Mouse (Mus musculus) kidney, embryonic 16.5 days (tissue): Measurements from ENCODE around the gene Nell1. TPM values are rescaled to one million over a fixed set of nuclear protein-coding genes. Genes with fewer than 3 reads are reported as not detected.

ENCODE experiments used
- ATAC-seq: fragments of 200-750 bp; cut with Nextera tagmentation; 2 replicates; pipeline ENCODE4 v1.8.0; 2017; ENCODE audit warnings: moderate TSS enrichment; ENCODE audit not compliant: low FRiP score, low TSS enrichment
- H3K27ac ChIP-seq: fragments of 300-500 bp; sonication (generic); 2 replicates; pipeline ENCODE4 v1.5.1; 2014; ENCODE audit warnings: low read length
- H3K27me3 ChIP-seq: fragments of 300-500 bp; sonication (generic); 2 replicates; pipeline ENCODE4 v1.6.1; 2014; ENCODE audit warnings: low read length, control low read depth, mixed read lengths; ENCODE audit not compliant: insufficient read depth
- H3K36me3 ChIP-seq: fragments of 300-500 bp; sonication (generic); 2 replicates; pipeline ENCODE4 v1.6.1; 2014; ENCODE audit warnings: low read length, control low read depth, mixed read lengths; ENCODE audit not compliant: insufficient read depth
- H3K4me1 ChIP-seq: fragments of 300-500 bp; sonication (generic); 2 replicates; pipeline ENCODE4 v1.6.1; 2014; ENCODE audit warnings: low read length, control low read depth, mixed read lengths; ENCODE audit not compliant: insufficient read depth
- H3K4me2 ChIP-seq: fragments of 300-500 bp; sonication (generic); replicated peaks from 2 replicates; pipeline ENCODE4 v1.6.1; 2014; ENCODE audit warnings: low read depth, low read length
- H3K4me3 ChIP-seq: fragments of 300-500 bp; sonication (generic); 2 replicates; pipeline ENCODE4 v1.5.1; 2014; ENCODE audit warnings: mild to moderate bottlenecking, low read length
- H3K9ac ChIP-seq: fragments of 300-500 bp; sonication (generic); replicated peaks from 2 replicates; pipeline ENCODE4 v1.6.1; 2014; ENCODE audit warnings: low read length
- H3K9me3 ChIP-seq: fragments of 300-500 bp; sonication (generic); 2 replicates; pipeline ENCODE4 v1.6.1; 2016; ENCODE audit warnings: low read length, control low read depth
- WGBS: fragments of 180-500 bp; shearing (Covaris S2); extraction: QIAGEN DNeasy Blood & Tissue Kit; methylation state at CpG from one replicate; pipeline ENCODE4 v1.1.7; 2014; 5-methylcytosine and 5-hydroxymethylcytosine counted together
- polyA plus RNA-seq: library from polyadenylated mRNA; unstranded; fragments of >200 nt; fragmentation: Nextera tagmentation; extraction: Ambion mirVana; gene quantifications from 2 replicates; pipeline ENCODE4 v1.2.1, GENCODE M21; 2015

Nell1 gene
- polyA plus RNA-seq, 1 experiment from 2014 or later = 10.9 TPM

DNA sequence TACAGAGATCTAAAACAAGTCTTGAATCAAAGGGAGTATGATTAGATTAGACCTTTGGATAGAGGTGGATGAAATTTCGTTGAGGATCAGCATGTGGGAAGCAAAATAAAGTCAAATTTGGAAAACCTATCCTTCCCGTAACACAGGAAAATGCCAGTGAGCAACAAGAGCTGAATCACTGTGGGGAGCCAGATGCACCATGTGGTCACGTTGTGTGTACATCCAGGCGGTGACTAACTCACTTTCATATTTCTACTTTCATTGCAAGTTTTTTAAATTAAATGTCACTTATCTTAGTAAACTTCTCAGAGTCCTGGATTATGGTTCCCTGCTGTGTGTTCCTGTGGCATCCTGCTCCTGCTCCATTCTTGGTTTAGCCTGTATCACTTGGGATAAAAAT is 576.8 kb downstream of the Nell1 start:
- no peak for ATAC-seq
- H3K27ac ChIP-seq = no peak overlapping the region
- H3K27me3 ChIP-seq = no peaks in the 10 kb centered on the region
- 78% methylated on average over 4 of the region's 4 CpGs for WGBS
- H3K9me3 ChIP-seq = no peaks in the 10 kb centered on the region
- no peak overlapping the region for H3K4me3 ChIP-seq
- no peak overlapping the region for H3K4me2 ChIP-seq
- H3K4me1 ChIP-seq = no peaks in the 10 kb centered on the region
- H3K36me3 ChIP-seq = no peaks in the 10 kb centered on the region
- no peak overlapping the region for H3K9ac ChIP-seq

DNA sequence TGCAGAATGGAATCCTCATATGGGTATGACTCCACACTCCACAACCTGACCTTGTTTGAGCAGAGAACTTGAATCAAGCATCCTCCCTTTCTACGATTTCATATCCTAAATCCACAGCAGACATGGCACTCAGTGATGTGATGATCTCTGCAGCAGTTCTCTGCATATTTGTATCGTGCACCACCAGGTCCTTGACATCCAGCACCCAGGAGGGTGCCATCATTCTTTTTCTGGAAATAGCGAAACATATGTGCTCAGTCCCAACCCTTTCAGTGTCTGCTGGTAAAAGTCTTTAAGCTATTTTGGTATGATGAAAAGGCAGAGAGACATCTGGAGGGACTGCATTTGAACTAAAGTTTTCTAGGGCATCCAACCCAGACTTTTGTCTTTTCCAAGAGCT is 588.0 kb downstream of the Nell1 start:
- 91% methylated on average over 3 of the region's 3 CpGs for WGBS
- Histone ChIP-seq H3K36me3 (no peaks in the 10 kb centered on the region), H3K4me2 (no peak overlapping the region), H3K9ac (no peak overlapping the region), H3K27me3 (no peaks in the 10 kb centered on the region), H3K9me3 (no peaks in the 10 kb centered on the region), H3K4me1 (no peaks in the 10 kb centered on the region), H3K27ac (no peak overlapping the region), H3K4me3 (no peak overlapping the region)
- ATAC-seq = no peak

DNA sequence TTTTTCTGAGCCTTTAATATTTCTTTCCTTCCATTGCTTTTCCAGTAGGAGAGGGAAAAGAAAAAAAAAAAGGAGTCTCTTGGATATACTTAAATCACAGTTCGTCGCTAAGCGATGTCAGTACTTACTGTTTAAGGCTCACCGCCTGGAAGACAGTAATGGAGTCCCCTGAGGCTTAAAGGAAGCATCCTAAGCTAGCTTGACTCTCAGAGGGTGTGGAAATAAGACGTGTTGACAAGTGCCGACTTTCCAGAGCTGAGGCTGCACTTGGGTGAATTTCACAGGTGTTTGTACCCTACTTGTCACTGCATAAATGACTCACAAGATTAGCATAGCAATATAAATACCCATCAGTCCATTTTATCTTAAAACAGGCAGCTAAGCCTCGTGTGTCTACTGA is 599.2 kb downstream of the Nell1 start:
- no peak overlapping the region for H3K4me2 ChIP-seq
- no peak overlapping the region for H3K9ac ChIP-seq
- H3K27me3 ChIP-seq = no peaks in the 10 kb centered on the region
- no peak overlapping the region for H3K27ac ChIP-seq
- WGBS = 73% methylated on average over 7 of the region's 7 CpGs
- H3K9me3 ChIP-seq = no peaks in the 10 kb centered on the region
- H3K4me1 ChIP-seq = no peaks in the 10 kb centered on the region
- H3K36me3 ChIP-seq = no peaks in the 10 kb centered on the region
- ATAC-seq = no peak
- no peak overlapping the region for H3K4me3 ChIP-seq

DNA sequence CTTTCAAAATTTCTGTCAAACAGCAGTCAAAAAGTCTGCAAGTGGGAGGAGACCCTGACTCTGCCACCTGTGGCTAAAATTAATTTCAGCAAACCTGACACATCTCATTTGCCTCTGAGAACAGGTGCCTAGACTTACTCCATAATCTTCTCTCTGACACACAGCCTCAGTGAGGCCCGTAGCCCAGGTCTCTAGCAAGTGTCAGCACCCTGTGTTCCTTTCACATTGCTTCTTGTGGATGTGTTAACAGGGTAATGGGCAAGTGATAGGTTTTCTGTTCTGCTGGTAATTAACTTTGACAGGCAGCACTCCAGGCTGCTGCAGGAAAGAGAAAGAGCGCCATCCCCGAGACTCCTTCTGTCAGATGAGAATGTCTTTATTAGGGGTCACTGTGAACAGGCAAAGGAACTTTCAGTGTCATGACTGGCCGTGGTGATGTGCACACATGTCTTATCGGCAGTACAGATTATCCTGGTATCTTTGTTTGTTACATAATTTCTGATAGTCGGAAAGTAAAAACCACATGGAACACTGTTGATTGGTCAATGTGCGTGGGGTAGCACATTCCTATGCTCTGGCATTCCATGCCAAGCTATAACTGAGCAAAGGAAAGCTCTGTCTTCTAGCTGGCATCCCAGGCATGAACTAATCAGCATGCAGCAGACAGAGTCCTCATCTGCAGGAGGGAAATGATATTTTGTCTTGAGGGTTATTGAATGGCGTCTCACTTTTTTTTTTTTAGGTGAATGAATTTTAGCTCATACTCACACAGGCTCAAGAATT is 614.2 kb downstream of the Nell1 start:
- 73% methylated on average over 8 of the region's 8 CpGs for WGBS
- no peak overlapping the region for H3K4me2 ChIP-seq
- H3K27ac ChIP-seq = no peak overlapping the region
- no peaks in the 10 kb centered on the region for H3K36me3 ChIP-seq
- no peak overlapping the region for H3K9ac ChIP-seq
- ATAC-seq = no peak
- no peaks in the 10 kb centered on the region for H3K9me3 ChIP-seq
- no peak overlapping the region for H3K4me3 ChIP-seq
- no peaks in the 10 kb centered on the region for H3K27me3 ChIP-seq
- no peaks in the 10 kb centered on the region for H3K4me1 ChIP-seq

DNA sequence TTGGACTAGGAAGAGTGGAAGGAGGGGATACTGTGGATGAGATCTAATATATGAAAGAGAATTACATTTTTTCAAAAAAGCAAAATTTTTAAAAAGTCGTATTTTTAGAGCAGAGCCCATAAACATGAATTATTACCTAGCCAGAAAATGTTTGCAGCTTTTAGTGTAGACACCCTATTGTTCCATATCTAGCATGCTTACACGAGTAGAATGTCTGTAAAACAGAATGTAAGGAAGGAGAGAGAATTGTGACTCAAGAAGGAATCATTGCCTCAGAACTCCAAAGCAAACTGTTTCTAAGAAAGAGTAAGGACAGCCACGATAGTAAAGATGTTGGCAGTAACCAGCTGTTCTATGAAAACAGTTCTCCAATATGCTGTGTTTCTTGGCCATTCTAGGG is 624.2 kb downstream of the Nell1 start, which contains the start of gene 4933405O20Rik:
Gene 4933405O20Rik (plus strand): TSS at position 301 of the 400 bp plus-strand sequence.
- H3K27me3 ChIP-seq = no peaks in the 10 kb centered on the region
- H3K9ac ChIP-seq = no peak within 1 kb of the TSS
- no peaks in the 10 kb centered on the region for H3K9me3 ChIP-seq
- H3K4me3 ChIP-seq = no peak within 1 kb of the TSS
- ATAC-seq = no peak
- H3K4me1 ChIP-seq = no peaks in the 10 kb centered on the region
- H3K36me3 ChIP-seq = no peaks in the 10 kb centered on the region
- no peak within 1 kb of the TSS for H3K27ac ChIP-seq
- no peak within 1 kb of the TSS for H3K4me2 ChIP-seq
- 71% methylated on average over 3 of the region's 3 CpGs for WGBS

DNA sequence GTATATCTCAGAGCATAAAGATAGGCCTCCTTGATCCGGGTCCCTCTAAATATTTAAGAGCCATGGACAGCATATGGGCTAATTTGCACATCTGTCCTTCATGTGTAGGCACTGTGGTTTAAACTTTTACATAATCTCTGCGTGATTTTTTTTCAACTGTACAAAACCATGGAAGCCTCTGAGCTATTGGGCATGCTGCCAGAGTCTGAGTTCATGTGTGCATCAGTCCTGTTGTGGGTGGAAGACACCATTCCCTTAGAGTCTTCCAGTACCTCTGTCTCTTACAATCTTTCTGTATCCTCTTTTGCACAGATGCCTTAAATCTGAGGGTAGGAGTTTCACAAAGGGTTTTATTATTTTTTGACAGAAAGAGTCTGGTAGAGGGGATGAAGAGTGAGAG is 639.4 kb downstream of the Nell1 start:
- ATAC-seq = no peak
- Histone ChIP-seq H3K9ac (no peak overlapping the region), H3K4me2 (no peak overlapping the region), H3K4me1 (no peaks in the 10 kb centered on the region), H3K27ac (no peak overlapping the region), H3K36me3 (no peaks in the 10 kb centered on the region), H3K4me3 (no peak overlapping the region), H3K27me3 (no peaks in the 10 kb centered on the region), H3K9me3 (no peaks in the 10 kb centered on the region)
- WGBS = 82% methylated on average over 2 of the region's 2 CpGs

DNA sequence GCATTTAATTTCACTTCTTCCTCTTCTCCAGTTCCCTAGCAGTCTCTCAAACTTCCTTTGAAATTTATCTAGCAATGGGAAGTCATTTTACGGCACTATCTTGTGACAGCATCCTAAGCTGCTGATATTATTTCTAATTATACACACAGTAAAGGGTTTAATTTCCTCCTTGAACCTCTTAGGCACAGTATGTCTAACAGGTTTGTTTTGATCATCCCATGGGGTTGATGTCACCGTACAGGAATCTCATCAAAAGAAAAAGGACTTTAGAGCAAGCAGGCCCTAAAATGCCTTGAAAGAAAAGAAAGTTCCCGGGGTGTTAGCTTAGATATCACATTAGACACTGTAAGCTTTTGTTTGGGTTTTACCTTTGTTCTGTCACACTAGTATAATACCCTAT is 654.5 kb downstream of the Nell1 start:
- 33% methylated on average over 3 of the region's 3 CpGs for WGBS
- ATAC-seq = no peak
- H3K27ac ChIP-seq = no peak overlapping the region

DNA sequence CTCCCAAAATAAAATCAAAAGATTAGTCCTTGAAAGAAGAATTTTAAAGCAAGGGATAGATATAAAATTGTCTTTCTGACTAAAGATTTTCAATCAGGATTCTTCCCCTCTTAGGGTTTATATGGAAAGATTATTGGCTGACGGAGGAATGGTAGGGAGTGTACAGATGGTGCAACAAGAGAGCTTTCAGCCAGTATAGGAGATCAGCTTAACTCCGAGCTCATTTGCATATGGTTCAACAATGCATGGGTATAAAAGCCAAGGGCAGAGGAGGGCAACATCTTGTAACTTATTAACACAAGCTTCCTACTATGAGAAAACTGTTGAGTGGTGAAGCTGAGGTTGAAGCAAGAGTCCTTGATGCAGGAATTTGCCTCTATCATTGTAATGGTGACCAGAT is 658.5 kb downstream of the Nell1 start:
- Histone ChIP-seq H3K4me1 (no peaks in the 10 kb centered on the region), H3K27ac (no peak overlapping the region), H3K36me3 (no peaks in the 10 kb centered on the region), H3K9me3 (no peaks in the 10 kb centered on the region), H3K9ac (no peak overlapping the region), H3K4me2 (no peak overlapping the region), H3K4me3 (no peak overlapping the region), H3K27me3 (no peaks in the 10 kb centered on the region)
- ATAC-seq = no peak
- 86% methylated on average over 2 of the region's 2 CpGs for WGBS

More for the DNA sequence above, 654.5 kb downstream of the Nell1 start:
- no peaks in the 10 kb centered on the region for H3K9me3 ChIP-seq
- no peaks in the 10 kb centered on the region for H3K27me3 ChIP-seq
- H3K36me3 ChIP-seq = no peaks in the 10 kb centered on the region
- H3K9ac ChIP-seq = no peak overlapping the region
- no peaks in the 10 kb centered on the region for H3K4me1 ChIP-seq
- H3K4me3 ChIP-seq = no peak overlapping the region
- no peak overlapping the region for H3K4me2 ChIP-seq

DNA sequence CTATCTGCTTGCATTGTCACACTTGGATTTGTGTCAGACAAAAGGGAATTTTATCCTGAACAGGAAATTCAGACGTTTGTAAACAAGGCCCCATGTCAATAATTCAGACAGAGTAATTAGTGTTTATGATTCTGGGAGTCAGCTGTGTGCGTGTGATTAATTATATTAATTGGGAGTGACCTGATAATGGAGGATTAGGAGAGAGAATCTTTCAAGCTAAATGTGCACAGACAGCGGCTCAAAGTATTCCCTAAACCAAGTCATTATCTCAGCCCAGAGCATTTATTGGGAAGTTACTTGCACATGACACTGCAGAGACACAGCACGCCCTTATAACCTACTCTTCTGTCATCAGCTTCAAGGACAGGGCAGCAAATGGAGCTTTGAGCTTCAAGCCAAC is 697.6 kb downstream of the Nell1 start:
- 68% methylated on average over 4 of the region's 4 CpGs for WGBS
- H3K9me3 ChIP-seq = no peaks in the 10 kb centered on the region
- H3K4me3 ChIP-seq = no peak overlapping the region
- H3K27me3 ChIP-seq = no peaks in the 10 kb centered on the region
- no peaks in the 10 kb centered on the region for H3K36me3 ChIP-seq
- H3K9ac ChIP-seq = no peak overlapping the region
- H3K27ac ChIP-seq = no peak overlapping the region
- H3K4me2 ChIP-seq = no peak overlapping the region
- no peaks in the 10 kb centered on the region for H3K4me1 ChIP-seq
- ATAC-seq = no peak

DNA sequence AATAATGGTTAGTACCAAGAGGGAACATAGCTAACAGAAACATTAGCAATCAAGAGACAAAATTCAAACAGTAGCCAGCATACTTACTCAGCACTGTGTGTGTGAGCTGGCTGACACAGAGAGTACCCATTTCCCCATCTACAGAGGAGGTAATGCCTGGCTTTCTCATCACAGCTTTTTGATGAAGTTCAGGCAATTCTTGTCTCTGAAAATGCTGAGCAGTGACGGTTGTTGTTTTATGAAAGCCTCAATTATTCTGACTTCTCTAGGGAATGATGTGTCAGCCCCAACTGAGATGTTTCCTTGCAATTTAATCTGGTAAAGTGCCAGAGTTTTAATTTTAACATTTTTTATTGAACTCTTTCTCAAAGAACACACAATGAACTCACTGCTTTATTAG is 700.8 kb downstream of the Nell1 start:
- WGBS = 73% methylated on average over 1 of the region's 1 CpGs
- Histone ChIP-seq H3K27ac (no peak overlapping the region), H3K4me3 (no peak overlapping the region), H3K36me3 (no peaks in the 10 kb centered on the region), H3K9me3 (no peaks in the 10 kb centered on the region), H3K4me1 (no peaks in the 10 kb centered on the region), H3K4me2 (no peak overlapping the region), H3K9ac (no peak overlapping the region), H3K27me3 (no peaks in the 10 kb centered on the region)
- ATAC-seq = no peak
